In the genomic region with DNA sequence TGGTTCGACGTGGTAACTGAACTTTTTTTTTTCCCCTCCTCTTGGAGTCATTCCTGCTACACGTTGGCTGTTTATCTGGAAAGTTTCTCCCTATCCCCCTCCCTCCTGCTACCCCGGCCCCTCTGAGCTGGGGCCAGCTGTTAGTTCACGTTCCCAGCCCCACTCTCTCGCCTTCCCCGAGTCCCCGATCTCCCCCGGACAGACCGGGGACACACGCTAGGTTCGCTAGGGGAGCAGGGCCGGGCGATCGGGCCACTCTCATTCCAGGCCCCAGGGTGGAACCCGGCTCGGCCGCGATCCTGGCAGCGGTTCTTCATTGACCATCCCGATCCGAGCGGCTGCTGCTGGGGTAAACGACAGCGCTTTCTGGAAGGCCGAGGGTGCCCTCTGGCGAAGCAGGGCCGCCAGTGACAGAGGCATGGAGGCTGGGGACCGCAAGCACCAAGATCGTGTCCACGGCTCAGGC, we compare ENCODE assay signal across 8 mouse cellular contexts. TPM values are rescaled to one million over a fixed set of nuclear protein-coding genes. Genes with fewer than 3 reads are reported as not detected.
DNase-seq lines count a peak whose midpoint lies in the region; ATAC-seq and TF ChIP-seq lines count a peak whose summit lies in the region.

No protein-coding gene starts in this region.

- DNase-seq in 416B (ENCODE audit: low read depth): peak; percentile 83
- DNase-seq in adrenal gland, postnatal 36 days: peak; percentile 95 to 96
- peak; percentile 94 for DNase-seq in heart, embryonic 10.5 days (ENCODE audit: low spot score)
- DNase-seq in midbrain, postnatal 0 days (ENCODE audit: low spot score): peak; percentile 91
- peak; percentile 64 to 84 for DNase-seq in spleen, postnatal 10 days (ENCODE audit: low spot score in 2 of 2)

- H3K9ac ChIP-seq in embryonic facial prominence, embryonic 13.5 days: peak overlapping the region; percentile 82
- peak overlapping the region; percentile 70 for H3K9ac ChIP-seq in kidney, embryonic 14.5 days (ENCODE audit: low read depth, low read length)
- H3K9ac ChIP-seq in limb, embryonic 15.5 days: peak overlapping the region; percentile 59
- peak overlapping the region; percentile 37; the same call in 1 of the 2 replicates for H3K9ac ChIP-seq in midbrain, postnatal 0 days (replicated peaks; ENCODE audit: low read length, poor library complexity, severe bottlenecking)

- H3K4me2 ChIP-seq in embryonic facial prominence, embryonic 13.5 days: peak overlapping the region; percentile 91
- peak overlapping the region; percentile 88 for H3K4me2 ChIP-seq in kidney, embryonic 14.5 days (replicated peaks; ENCODE audit: low read depth, low read length)
- peak overlapping the region; percentile 80 for H3K4me2 ChIP-seq in limb, embryonic 15.5 days
- H3K4me2 ChIP-seq in midbrain, postnatal 0 days (ENCODE audit: low read depth, low read length, poor library complexity, severe bottlenecking): peak overlapping the region; percentile 94

- ATAC-seq in embryonic facial prominence, embryonic 13.5 days (ENCODE audit: insufficient number of reproducible peaks, insufficient read depth, low FRiP score, low TSS enrichment, low read depth): peak; percentile 65
- peak; percentile 80 for ATAC-seq in kidney, embryonic 14.5 days (ENCODE audit: low FRiP score, low TSS enrichment)
- ATAC-seq in limb, embryonic 15.5 days (ENCODE audit: insufficient number of reproducible peaks, low FRiP score, low TSS enrichment, low read depth): peak; percentile 80
- peak; percentile 79 for ATAC-seq in midbrain, postnatal 0 days (ENCODE audit: low FRiP score)

- TF ChIP-seq CTCF in midbrain, postnatal 0 days (IDR thresholded peaks at IDR 0.05): peak; percentile 93

- no peaks in the 10 kb centered on the region for H3K27me3 ChIP-seq in embryonic facial prominence, embryonic 13.5 days
- peaks cover 14% of the 10 kb centered on the region; the same call in 1 of the 2 replicates for H3K27me3 ChIP-seq in heart, embryonic 10.5 days (ENCODE audit: insufficient read depth, poor library complexity, severe bottlenecking)
- H3K27me3 ChIP-seq in kidney, embryonic 14.5 days (ENCODE audit: control insufficient read depth, insufficient read depth, low read length): 0 out of 2 replicates have a peak, but pooled peaks cover 2% of the 10 kb centered on the region
- no peaks in the 10 kb centered on the region for H3K27me3 ChIP-seq in limb, embryonic 15.5 days
- peaks cover 16% of the 10 kb centered on the region; the same call in 1 of the 2 replicates for H3K27me3 ChIP-seq in midbrain, postnatal 0 days (ENCODE audit: insufficient read depth, low read length)

- peak overlapping the region; percentile 99 for H3K27ac ChIP-seq in embryonic facial prominence, embryonic 13.5 days
- peak overlapping the region; percentile 92 for H3K27ac ChIP-seq in heart, embryonic 10.5 days
- H3K27ac ChIP-seq in kidney, embryonic 14.5 days (ENCODE audit: low read depth, low read length): peak overlapping the region; percentile 95
- peak overlapping the region; percentile 100 for H3K27ac ChIP-seq in limb, embryonic 15.5 days
- 0 out of 2 replicates have a peak overlapping the region, but pooled peaks have one; percentile 28 for H3K27ac ChIP-seq in midbrain, postnatal 0 days (ENCODE audit: low read depth, low read length)

- peak overlapping the region; percentile 58 for H3K4me3 ChIP-seq in embryonic facial prominence, embryonic 13.5 days
- H3K4me3 ChIP-seq in heart, embryonic 10.5 days: peak overlapping the region; percentile 70
- H3K4me3 ChIP-seq in kidney, embryonic 14.5 days (ENCODE audit: low read length): peak overlapping the region; percentile 62
- peak overlapping the region; percentile 57 for H3K4me3 ChIP-seq in limb, embryonic 15.5 days
- H3K4me3 ChIP-seq in midbrain, postnatal 0 days (ENCODE audit: low read depth, low read length): peak overlapping the region; percentile 43

- no peaks in the 10 kb centered on the region for H3K36me3 ChIP-seq in embryonic facial prominence, embryonic 13.5 days
- 0 out of 2 replicates have a peak, but pooled peaks cover 4% of the 10 kb centered on the region for H3K36me3 ChIP-seq in heart, embryonic 10.5 days
- H3K36me3 ChIP-seq in kidney, embryonic 14.5 days (ENCODE audit: control insufficient read depth, insufficient read depth, low read length): no peaks in the 10 kb centered on the region
- H3K36me3 ChIP-seq in limb, embryonic 15.5 days: peaks cover 7% of the 10 kb centered on the region; the same call in 1 of the 2 replicates
- no peaks in the 10 kb centered on the region for H3K36me3 ChIP-seq in midbrain, postnatal 0 days (ENCODE audit: insufficient read depth, low read length)

- WGBS in embryonic facial prominence, embryonic 13.5 days: under 1% methylated on average over 31 of the region's 31 CpGs
- under 1% methylated on average over 31 of the region's 31 CpGs for WGBS in heart, embryonic 10.5 days
- WGBS in kidney, embryonic 14.5 days: 1% methylated on average over 31 of the region's 31 CpGs
- under 1% methylated on average over 31 of the region's 31 CpGs for WGBS in limb, embryonic 15.5 days
- WGBS in midbrain, postnatal 0 days: 2% methylated on average over 31 of the region's 31 CpGs

- H3K4me1 ChIP-seq in embryonic facial prominence, embryonic 13.5 days: peaks cover 45% of the 10 kb centered on the region
- peaks cover 34% of the 10 kb centered on the region for H3K4me1 ChIP-seq in heart, embryonic 10.5 days
- peaks cover 26% of the 10 kb centered on the region for H3K4me1 ChIP-seq in kidney, embryonic 14.5 days (ENCODE audit: control insufficient read depth, insufficient read depth, low read length)
- H3K4me1 ChIP-seq in limb, embryonic 15.5 days: peaks cover 43% of the 10 kb centered on the region
- peaks cover 7% of the 10 kb centered on the region; the same call in 1 of the 2 replicates for H3K4me1 ChIP-seq in midbrain, postnatal 0 days (ENCODE audit: insufficient read depth, low read length)

- no peaks in the 10 kb centered on the region for H3K9me3 ChIP-seq in embryonic facial prominence, embryonic 13.5 days
- H3K9me3 ChIP-seq in heart, embryonic 10.5 days: no peaks in the 10 kb centered on the region
- no peaks in the 10 kb centered on the region for H3K9me3 ChIP-seq in kidney, embryonic 14.5 days (ENCODE audit: control insufficient read depth, low read length)
- H3K9me3 ChIP-seq in limb, embryonic 15.5 days: no peaks in the 10 kb centered on the region
- H3K9me3 ChIP-seq in midbrain, postnatal 0 days (ENCODE audit: low read length): no peaks in the 10 kb centered on the region

RNA-seq across cellular contexts. Expression of gene Tgfb3, which starts 0.4 kb away (rescaled TPM):
- total RNA-seq in adrenal gland, postnatal 36 days (2021): 10 to 100 TPM in 1 of 2 experiments, 1 to 10 TPM in 1; 8.2 to 11.1 TPM
- 43.1 and 48.0 TPM in 2 replicates for polyA plus RNA-seq in embryonic facial prominence, embryonic 13.5 days (2015; fragmentation: Nextera tagmentation; extraction: Ambion mirVana)
- 13.0 and 15.3 TPM in 2 replicates for polyA plus RNA-seq in heart, embryonic 10.5 days (2016; fragmentation: Nextera tagmentation; extraction: Ambion mirVana)
- 12.7 and 17.8 TPM in 2 replicates for polyA plus RNA-seq in kidney, embryonic 14.5 days (2014; fragmentation: Nextera tagmentation; extraction: Ambion mirVana)
- polyA plus RNA-seq in limb, embryonic 15.5 days (2015; fragmentation: Nextera tagmentation; extraction: Ambion mirVana): 102 and 104 TPM in 2 replicates
- 3.3 and 3.6 TPM in 2 replicates for total RNA-seq in midbrain, postnatal 0 days (2014; rRNA removed)
- polyA plus RNA-seq in midbrain, postnatal 0 days (2015; fragmentation: Nextera tagmentation; extraction: Ambion mirVana): 3.7 and 4.4 TPM in 2 replicates

RNA-seq across cellular contexts. Expression of gene Ift43, which starts 3.1 kb away (rescaled TPM):
- total RNA-seq in adrenal gland, postnatal 36 days (2021): 10 to 100 TPM; 23.5 to 25.9 TPM
- polyA plus RNA-seq in embryonic facial prominence, embryonic 13.5 days (2015; fragmentation: Nextera tagmentation; extraction: Ambion mirVana): 80.3 and 90.9 TPM in 2 replicates
- polyA plus RNA-seq in heart, embryonic 10.5 days (2016; fragmentation: Nextera tagmentation; extraction: Ambion mirVana): 104 and 114 TPM in 2 replicates
- polyA plus RNA-seq in kidney, embryonic 14.5 days (2014; fragmentation: Nextera tagmentation; extraction: Ambion mirVana): 77.0 and 87.9 TPM in 2 replicates
- 74.7 and 78.3 TPM in 2 replicates for polyA plus RNA-seq in limb, embryonic 15.5 days (2015; fragmentation: Nextera tagmentation; extraction: Ambion mirVana)
- total RNA-seq in midbrain, postnatal 0 days (2014; rRNA removed): 11.9 and 13.7 TPM in 2 replicates
- polyA plus RNA-seq in midbrain, postnatal 0 days (2015; fragmentation: Nextera tagmentation; extraction: Ambion mirVana): 29.7 and 30.0 TPM in 2 replicates

Comparison
In these comparisons a context has a peak if more than half of its experiments do, and no peak if none do; other contexts are left out.
1. Peak in every context shown above with its lines: DNase-seq, ATAC-seq, H3K4me3 ChIP-seq and H3K27ac ChIP-seq.
2. H3K27ac ChIP-seq: peak in every context shown above with its lines; median percentile 100 in limb, embryonic 15.5 days; 99 in embryonic facial prominence, embryonic 13.5 days; 95 in kidney, embryonic 14.5 days; 92 in heart, embryonic 10.5 days; 28 in midbrain, postnatal 0 days.